Mouse (Mus musculus) G1E (cell line): ENCODE results near the gene Cdkal1. TPM values are rescaled to one million over a fixed set of nuclear protein-coding genes. Genes with fewer than 3 reads are reported as not detected.

Experiments
- ATAC-seq: 2 replicates; pipeline ENCODE4 v1.8.0; 2016; ENCODE audit warnings: mild to moderate bottlenecking; ENCODE audit not compliant: insufficient number of reproducible peaks, poor library complexity, low FRiP score, severe bottlenecking; ENCODE audit errors: extremely low read depth
- DNase-seq: peaks from one replicate; pipeline ENCODE4 v3.0.0; 2012; ENCODE audit warnings: low spot score
- H3K27me3 ChIP-seq: 2 replicates; pipeline ENCODE4 v1.6.1; 2012; ENCODE audit warnings: mild to moderate bottlenecking, low read length, inconsistent platforms; ENCODE audit not compliant: insufficient read depth
- H3K36me3 ChIP-seq: replicated peaks from 2 replicates; pipeline ENCODE3; 2012; ENCODE audit warnings: mild to moderate bottlenecking, inconsistent platforms
- H3K4me1 ChIP-seq: 2 replicates; pipeline ENCODE4 v1.6.1; 2012; ENCODE audit warnings: low read depth, low read length, inconsistent platforms, mixed read lengths; ENCODE audit not compliant: insufficient read depth
- H3K4me3 ChIP-seq: 2 replicates; pipeline ENCODE4 v1.5.1; 2012; ENCODE audit warnings: low read depth, mild to moderate bottlenecking, inconsistent platforms, low read length, moderate library complexity, mixed read lengths
- H3K9me3 ChIP-seq: replicated peaks from 2 replicates; pipeline ENCODE4 v1.6.1; 2012; ENCODE audit warnings: inconsistent platforms
- CTCF ChIP-seq: IDR thresholded peaks from 2 replicates; pipeline ENCODE4 v1.5.1; 2012; ENCODE audit warnings: low read depth, low read length, inconsistent platforms, mixed read lengths
- GATA1 ChIP-seq: IDR thresholded peaks from 2 replicates; pipeline ENCODE4 v1.6.1; 2012; ENCODE audit warnings: borderline replicate concordance, low read length, inconsistent platforms, mixed read lengths
- GATA2 ChIP-seq: IDR thresholded peaks from 2 replicates; pipeline ENCODE4 v1.6.1; 2012; ENCODE audit warnings: low read depth, low read length, inconsistent platforms, borderline replicate concordance
- POLR2AphosphoS5 ChIP-seq: IDR thresholded peaks from 2 replicates; pipeline ENCODE4 v1.6.1; 2012; ENCODE audit warnings: low read depth, low read length, inconsistent platforms; ENCODE audit not compliant: insufficient replicate concordance
- TAL1 ChIP-seq: conservative IDR thresholded peaks from 2 replicates; pipeline ENCODE4 v1.6.1; 2012; ENCODE audit warnings: low read depth, low read length, inconsistent platforms, mixed read lengths
- polyA plus RNA-seq: library from polyadenylated mRNA; stranded (reverse); fragments of >175 nt; gene quantifications from 2 replicates; pipeline ENCODE4 v1.2.3, GENCODE M21; 2012
- total RNA-seq, 2 experiments: library from RNA; stranded (forward) in 1 of 2; stranded (reverse) in 1 of 2; fragments of 200-1000 nt in 1 of 2; fragments of >200 nt in 1 of 2; fragmentation: Nextera tagmentation in 1 of 2; gene quantifications; 2 replicates each; pipeline ENCODE4 v1.2.3; 2014 to 2017

The Cdkal1 gene
- total and polyA plus RNA-seq, 3 experiments: 0.98 to 53.9 (median 35.6) TPM

DNA sequence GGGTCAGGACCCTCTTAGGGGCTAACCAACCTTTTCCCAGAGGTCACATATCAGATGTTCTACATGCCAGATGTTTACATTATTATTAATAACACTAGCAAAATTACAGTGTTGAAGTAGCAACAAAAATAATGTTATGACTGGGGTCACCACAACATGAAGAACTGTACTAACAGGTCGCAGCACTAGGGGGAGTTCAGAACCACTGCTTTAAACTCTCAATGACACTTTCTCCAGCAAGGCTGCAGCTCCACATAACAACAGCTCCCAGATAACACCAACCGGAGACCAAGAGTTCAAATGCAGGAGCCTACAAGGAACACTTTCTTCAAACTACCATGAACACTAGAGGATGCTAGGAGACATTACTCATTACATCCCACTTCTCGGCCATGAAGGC is 111.3 kb downstream of the Cdkal1 start:
- ATAC-seq: no peak
- no peak for DNase-seq
- TF ChIP-seq TAL1: no peak

DNA sequence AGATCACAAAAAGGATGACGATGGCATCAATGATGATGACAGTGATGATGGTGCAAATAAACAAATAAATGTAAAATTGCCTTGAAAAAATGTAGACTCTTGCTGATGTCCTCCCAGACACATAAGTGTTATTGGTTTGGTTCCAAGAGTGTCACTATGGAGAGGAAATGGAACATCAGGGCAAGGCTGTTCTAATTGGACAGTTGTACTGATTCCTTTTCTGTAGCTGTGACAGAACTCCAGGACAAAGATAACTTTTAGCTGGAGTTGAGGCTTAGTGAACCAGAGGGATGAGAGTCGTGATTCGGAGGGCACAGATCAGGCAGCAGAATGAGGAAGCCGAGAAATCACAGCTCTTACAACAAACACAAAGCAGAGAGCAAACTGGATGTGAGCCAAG is 111.7 kb downstream of the Cdkal1 start:
- Histone ChIP-seq H3K9me3 (no peaks in the 10 kb centered on the region), H3K4me3 (no peak overlapping the region), H3K36me3 (peaks cover 20% of the 10 kb centered on the region), H3K4me1 (peaks cover 9% of the 10 kb centered on the region), H3K27me3 (no peaks in the 10 kb centered on the region)
- no peak for TF ChIP-seq CTCF
- no peak for TF ChIP-seq TAL1
- TF ChIP-seq POLR2AphosphoS5: no peak
- TF ChIP-seq GATA2: no peak
- TF ChIP-seq GATA1: no peak
- DNase-seq (no peak), ATAC-seq (no peak)

More for the DNA sequence above, 111.3 kb downstream of the Cdkal1 start:
- peaks cover 9% of the 10 kb centered on the region for H3K4me1 ChIP-seq
- no peaks in the 10 kb centered on the region for H3K9me3 ChIP-seq
- H3K4me3 ChIP-seq: no peak overlapping the region
- no peaks in the 10 kb centered on the region for H3K27me3 ChIP-seq
- peaks cover 18% of the 10 kb centered on the region for H3K36me3 ChIP-seq

DNA sequence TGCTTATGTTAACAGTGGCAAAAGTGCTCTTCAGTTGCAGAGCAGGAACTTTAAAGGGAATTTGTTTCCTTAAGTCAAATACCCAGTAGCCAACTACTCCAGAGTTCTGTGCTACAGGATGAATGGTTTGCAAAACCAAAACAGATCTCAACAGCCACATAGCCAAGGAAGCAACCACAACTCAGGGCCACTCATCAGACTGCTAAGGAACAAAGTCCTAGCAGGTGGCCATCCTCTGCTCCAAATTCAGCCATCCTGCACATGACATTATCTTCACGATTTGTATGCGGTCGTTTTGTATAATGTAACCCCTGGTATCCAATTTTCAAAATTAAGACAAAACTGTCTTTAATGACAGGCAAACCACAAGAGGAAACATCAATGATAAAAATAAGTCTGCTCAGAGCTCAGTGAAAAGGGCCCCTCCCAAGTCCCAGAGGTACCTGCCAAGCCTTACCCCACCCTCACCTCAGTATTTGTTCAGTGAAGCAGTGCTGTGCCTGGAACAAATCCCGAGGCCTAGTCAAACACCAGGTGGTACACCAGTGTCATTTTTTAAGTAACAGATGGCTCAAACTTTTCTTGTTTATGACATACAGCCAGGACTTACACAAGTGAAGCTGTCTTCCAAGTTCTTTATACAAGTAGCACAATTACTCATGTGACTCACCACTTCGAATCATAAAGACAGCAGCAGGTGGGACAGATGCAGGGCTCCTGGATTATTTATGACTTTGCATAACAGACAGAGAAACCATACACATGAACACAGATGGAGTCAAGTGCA is 117.6 kb downstream of the Cdkal1 start:
- DNase-seq: no peak
- peaks cover 7% of the 10 kb centered on the region for H3K4me1 ChIP-seq
- H3K36me3 ChIP-seq: peaks cover 29% of the 10 kb centered on the region
- TF ChIP-seq CTCF (no peak), TAL1 (no peak), GATA1 (no peak), GATA2 (no peak), POLR2AphosphoS5 (no peak)
- no peak for ATAC-seq
- H3K4me3 ChIP-seq: no peak overlapping the region
- no peaks in the 10 kb centered on the region for H3K9me3 ChIP-seq
- no peaks in the 10 kb centered on the region for H3K27me3 ChIP-seq

DNA sequence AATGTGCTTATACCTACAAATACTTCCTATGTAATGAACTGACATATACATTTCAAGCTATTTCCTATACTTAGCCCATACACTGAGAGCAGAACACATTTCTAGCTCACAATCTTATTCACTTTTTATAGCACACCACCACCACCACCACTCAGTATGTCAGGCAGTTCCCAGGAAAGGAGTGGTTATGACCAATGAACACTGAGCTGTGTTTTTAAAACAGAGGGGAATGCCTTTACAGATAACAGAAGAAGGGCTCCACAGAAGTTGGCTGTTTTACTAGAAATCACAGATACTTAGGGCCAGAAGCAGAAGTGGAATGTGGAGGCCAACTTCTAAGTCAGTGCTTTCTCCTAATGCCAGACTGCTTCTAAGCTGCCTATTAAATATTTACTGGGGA is 121.0 kb downstream of the Cdkal1 start:
- Histone ChIP-seq H3K27me3 (no peaks in the 10 kb centered on the region), H3K4me1 (peaks cover 7% of the 10 kb centered on the region), H3K36me3 (peaks cover 24% of the 10 kb centered on the region), H3K9me3 (no peaks in the 10 kb centered on the region), H3K4me3 (no peak overlapping the region)
- ATAC-seq (no peak), DNase-seq (no peak)
- TF ChIP-seq GATA2 (no peak), TAL1 (no peak), POLR2AphosphoS5 (no peak), CTCF (no peak), GATA1 (no peak)

DNA sequence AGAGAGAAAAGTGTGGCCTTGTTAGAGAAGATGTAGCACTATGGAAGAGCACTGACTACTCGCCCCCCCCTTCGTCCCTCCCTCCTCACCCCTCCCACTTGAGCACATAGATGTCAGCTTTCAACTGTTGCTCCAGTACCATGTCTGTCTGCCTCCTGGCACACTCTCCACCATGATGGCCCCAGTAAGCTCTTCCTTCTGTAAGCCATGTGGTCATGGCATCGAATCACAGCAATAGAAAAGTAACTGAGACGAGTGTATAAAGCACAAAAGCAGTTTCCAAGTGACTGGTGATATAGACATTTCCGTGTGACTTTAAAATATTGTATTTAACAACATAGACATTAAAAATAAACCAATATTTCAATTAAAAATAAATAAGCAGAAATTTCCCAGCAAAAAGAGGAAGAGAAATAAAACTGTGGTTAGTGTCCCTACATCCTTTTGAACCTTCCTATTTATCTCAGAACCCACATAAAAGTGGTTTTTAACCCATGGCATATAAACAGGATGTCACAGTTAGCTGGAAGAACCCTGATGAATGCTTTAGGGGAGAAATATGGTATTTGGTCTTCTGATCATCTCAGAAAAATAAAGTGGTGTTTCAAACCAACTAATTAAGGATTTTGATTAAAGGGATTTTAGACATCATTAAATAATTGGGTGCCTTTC is 129.2 kb downstream of the Cdkal1 start:
- H3K4me3 ChIP-seq: no peak overlapping the region
- DNase-seq (no peak), ATAC-seq (no peak)
- H3K4me1 ChIP-seq: peaks cover 4% of the 10 kb centered on the region; the same call in 1 of the 2 replicates
- H3K36me3 ChIP-seq: peaks cover 17% of the 10 kb centered on the region
- H3K27me3 ChIP-seq: no peaks in the 10 kb centered on the region
- no peak for TF ChIP-seq GATA1
- H3K9me3 ChIP-seq: no peaks in the 10 kb centered on the region

DNA sequence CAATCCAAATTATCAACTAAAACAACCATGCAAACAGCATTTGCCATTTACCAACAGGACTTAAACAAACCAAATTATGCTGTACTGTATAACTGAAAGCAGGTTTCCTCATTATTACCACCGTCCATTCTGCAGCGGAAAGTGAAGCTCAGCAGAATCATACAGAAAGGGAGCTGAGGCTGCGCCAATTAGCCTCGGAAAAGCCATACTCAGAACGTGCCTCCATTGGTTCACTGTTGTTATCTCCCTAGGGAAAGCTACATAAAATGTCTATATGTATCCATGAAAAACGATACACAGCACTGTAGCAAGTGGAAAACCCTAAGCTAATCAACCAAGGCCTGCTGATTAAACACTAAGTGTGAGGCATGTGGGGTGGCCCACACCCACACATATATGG is 130.6 kb downstream of the Cdkal1 start:
- H3K4me3 ChIP-seq: no peak overlapping the region
- peaks cover 22% of the 10 kb centered on the region for H3K36me3 ChIP-seq
- H3K9me3 ChIP-seq: no peaks in the 10 kb centered on the region
- no peak for DNase-seq
- TF ChIP-seq CTCF: no peak
- no peak for TF ChIP-seq POLR2AphosphoS5
- TF ChIP-seq GATA1: no peak
- no peak for TF ChIP-seq TAL1
- TF ChIP-seq GATA2: no peak
- H3K4me1 ChIP-seq: peaks cover 4% of the 10 kb centered on the region; the same call in 1 of the 2 replicates
- H3K27me3 ChIP-seq: no peaks in the 10 kb centered on the region
- ATAC-seq: no peak
